Mouse (Mus musculus): ENCODE measurements around the gene Mrps2.
"Not testable (repeated sequence)": the region's sequence is repeated elsewhere in the genome, so short reads cannot be mapped to it uniquely, and the experiment has no call there.

The Mrps2 gene

GRCm38 (mm10) chr2:28472011-28472410 lies 4.1 kb downstream of the Mrps2 start:
- DNase-seq (ENCODE audit: low spot score): not testable (repeated sequence)

- DNase-seq (ENCODE audit: low spot score): not testable (repeated sequence)
These were observed 10.1 kb downstream of the Mrps2 start for GRCm38 (mm10) chr2:28477993-28478392.

GRCm38 (mm10) chr2:28479208-28480204 lies 11.6 kb downstream of the Mrps2 start:
- no peak for DNase-seq (ENCODE audit: low spot score)

- no peak for DNase-seq (ENCODE audit: low spot score)
These were observed 16.0 kb downstream of the Mrps2 start for GRCm38 (mm10) chr2:28483861-28484260.

GRCm38 (mm10) chr2:28494521-28494920 lies 26.7 kb downstream of the Mrps2 start:
- no peak for DNase-seq (ENCODE audit: low spot score)

- DNase-seq (ENCODE audit: low spot score): no peak
These were observed 27.4 kb downstream of the Mrps2 start for GRCm38 (mm10) chr2:28495207-28495756.

GRCm38 (mm10) chr2:28495801-28496595 lies 28.1 kb downstream of the Mrps2 start:
- no peak for DNase-seq (ENCODE audit: low spot score)

- no peak for DNase-seq (ENCODE audit: low spot score)
These were observed 28.8 kb downstream of the Mrps2 start, which contains the start of gene Gbgt1 for GRCm38 (mm10) chr2:28496671-28497070. Gene Gbgt1 (plus strand): TSS chr2:28496891.

GRCm38 (mm10) chr2:28497561-28497960 lies 29.7 kb downstream of the Mrps2 start:
- DNase-seq (ENCODE audit: low spot score): no peak

- DNase-seq (ENCODE audit: low spot score): no peak
These were observed 30.6 kb downstream of the Mrps2 start for GRCm38 (mm10) chr2:28498431-28498830.

- DNase-seq (ENCODE audit: low spot score): no peak
These were observed 35.1 kb downstream of the Mrps2 start for GRCm38 (mm10) chr2:28502987-28503386.

GRCm38 (mm10) chr2:28504676-28505075 lies 36.8 kb downstream of the Mrps2 start:
- DNase-seq (ENCODE audit: low spot score): no peak

GRCm38 (mm10) chr2:28505795-28506194 lies 37.9 kb downstream of the Mrps2 start, which contains the start of gene Gm10134:
Gene Gm10134 (plus strand): TSS chr2:28506095.
- no peak for DNase-seq (ENCODE audit: low spot score)

- no peak for DNase-seq (ENCODE audit: low spot score)
These were observed 38.4 kb downstream of the Mrps2 start for GRCm38 (mm10) chr2:28506291-28506690.

- DNase-seq (ENCODE audit: low spot score): not testable (repeated sequence)
These were observed 43.7 kb downstream of the Mrps2 start for GRCm38 (mm10) chr2:28511600-28511999.

GRCm38 (mm10) chr2:28512798-28513401 lies 45.0 kb downstream of the Mrps2 start, which contains the start of gene Ralgds:
Gene Ralgds (plus strand): TSS chr2:28513125.
- peak; percentile 74 for DNase-seq (ENCODE audit: low spot score)

- no peak for DNase-seq (ENCODE audit: low spot score)
These were observed 45.8 kb downstream of the Mrps2 start for GRCm38 (mm10) chr2:28513431-28514370.

- DNase-seq (ENCODE audit: low spot score): peak; percentile 81
These were observed 46.6 kb downstream of the Mrps2 start for GRCm38 (mm10) chr2:28514489-28514888.

GRCm38 (mm10) chr2:28517206-28517909 lies 49.5 kb downstream of the Mrps2 start:
- peak; percentile 73 for DNase-seq (ENCODE audit: low spot score)

- no peak for DNase-seq (ENCODE audit: low spot score)
These were observed 50.4 kb downstream of the Mrps2 start for GRCm38 (mm10) chr2:28518231-28518630.
